Mouse (Mus musculus): ENCODE measurements around the gene Stard9.

DNA sequence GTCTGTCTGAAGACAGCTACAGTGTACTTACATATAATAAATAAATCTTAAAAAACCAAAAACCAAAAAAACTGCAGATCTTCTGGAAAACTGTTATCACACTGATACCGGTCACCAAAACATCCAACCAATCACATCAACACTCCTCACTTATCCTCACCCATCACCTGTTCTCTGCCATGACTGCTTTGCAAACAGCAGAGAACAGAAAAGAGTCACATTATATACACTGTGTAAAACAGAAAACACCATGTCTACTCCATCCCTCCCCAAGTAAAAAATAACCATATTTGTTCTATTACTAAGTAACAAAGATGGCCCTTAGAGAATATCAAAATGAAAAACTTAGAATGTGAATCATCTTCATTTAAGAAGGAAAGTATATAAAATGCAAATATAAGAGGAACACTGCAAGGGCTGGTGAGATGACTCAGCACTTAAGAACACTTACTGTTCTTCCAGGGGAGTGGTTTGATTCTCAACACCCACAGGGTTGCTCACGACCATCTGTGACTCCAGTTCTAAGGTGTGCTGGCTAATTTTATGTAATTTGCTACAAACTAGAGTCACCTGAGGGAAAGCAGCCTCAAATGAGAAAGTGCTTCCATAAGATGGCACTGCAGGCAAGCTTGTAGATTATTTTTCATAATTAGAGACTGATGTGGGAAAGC lies 141.5 kb downstream of the Stard9 start:
- no peak for TF ChIP-seq CTCF (IDR thresholded peaks at IDR 0.05; ENCODE audit: low read depth, low read length)
- no peak for TF ChIP-seq GATA1 (IDR thresholded peaks at IDR 0.05; ENCODE audit: borderline replicate concordance, low read length)
- TF ChIP-seq POLR2AphosphoS5 (IDR thresholded peaks at IDR 0.05; ENCODE audit: insufficient replicate concordance, low read depth, low read length), result no peak
- no peak for TF ChIP-seq TAL1 (conservative IDR thresholded peaks at IDR 0.05; ENCODE audit: low read depth, low read length)
- no peak for TF ChIP-seq GATA2 (IDR thresholded peaks at IDR 0.05; ENCODE audit: borderline replicate concordance, low read depth, low read length)

Data from G1E (cell line).